Mouse (Mus musculus) kidney, postnatal 0 days (tissue): ENCODE results near the gene Fam107b. TPM values are rescaled to one million over a fixed set of nuclear protein-coding genes. Genes with fewer than 3 reads are reported as not detected.

Experiments
- ATAC-seq: fragments of 200-750 bp; cut with Nextera tagmentation; replicated peaks from 2 replicates; pipeline ENCODE4 v1.8.0; 2017; ENCODE audit warnings: low read depth, moderate number of reproducible peaks, moderate TSS enrichment, moderate library complexity; ENCODE audit not compliant: low FRiP score
- DNase-seq: peaks from one replicate; pipeline ENCODE4 v3.0.0-alpha.2; 2016; ENCODE audit warnings: low spot score
- H3K27ac ChIP-seq: fragments of 300-500 bp; sonication (generic); 2 replicates; pipeline ENCODE4 v1.5.1; 2014; ENCODE audit warnings: mild to moderate bottlenecking
- H3K27me3 ChIP-seq: fragments of 300-500 bp; sonication (generic); 2 replicates; pipeline ENCODE4 v1.6.1; 2014; ENCODE audit warnings: low read length, mixed read lengths; ENCODE audit not compliant: insufficient read depth
- H3K36me3 ChIP-seq: fragments of 300-500 bp; sonication (generic); 2 replicates; pipeline ENCODE4 v1.6.1; 2014; ENCODE audit warnings: low read length, mixed read lengths; ENCODE audit not compliant: insufficient read depth
- H3K4me1 ChIP-seq: fragments of 300-500 bp; sonication (generic); replicated peaks from 2 replicates; pipeline ENCODE4 v1.6.1; 2014; ENCODE audit warnings: antibody characterized with exemption, low read length, mixed read lengths; ENCODE audit not compliant: insufficient read depth
- H3K4me2 ChIP-seq: fragments of 300-500 bp; sonication (generic); 2 replicates; pipeline ENCODE4 v1.6.1; 2014; ENCODE audit warnings: mild to moderate bottlenecking, low read length, moderate library complexity, mixed read lengths
- H3K4me3 ChIP-seq: fragments of 300-500 bp; sonication (generic); replicated peaks from 2 replicates; pipeline ENCODE4 v1.5.1; 2014; ENCODE audit warnings: low read depth, low read length
- H3K9ac ChIP-seq: fragments of 300-500 bp; sonication (generic); 2 replicates; pipeline ENCODE4 v1.6.1; 2014; ENCODE audit warnings: low read depth, low read length
- H3K9me3 ChIP-seq: fragments of 300-500 bp; sonication (generic); replicated peaks from 2 replicates; pipeline ENCODE4 v1.6.1; 2016; ENCODE audit warnings: low read length, inconsistent platforms, mixed read lengths
- CTCF ChIP-seq: IDR thresholded peaks from 2 replicates; pipeline ENCODE4 v1.5.1; 2016; ENCODE audit warnings: antibody characterized with exemption, low read depth, mild to moderate bottlenecking, moderate library complexity
- WGBS: fragments of 180-500 bp; shearing (Covaris S2); extraction: QIAGEN DNeasy Blood & Tissue Kit; methylation state at CpG from one replicate; pipeline ENCODE4 v1.1.7; 2014; 5-methylcytosine and 5-hydroxymethylcytosine counted together
- polyA plus RNA-seq: library from polyadenylated mRNA; unstranded; fragments of >200 nt; fragmentation: Nextera tagmentation; extraction: Ambion mirVana; gene quantifications from 2 replicates; pipeline ENCODE4 v1.2.1, GENCODE M21; 2015

The Fam107b gene
- polyA plus RNA-seq, 1 experiment from 2014 or later: 62.6 TPM

DNA sequence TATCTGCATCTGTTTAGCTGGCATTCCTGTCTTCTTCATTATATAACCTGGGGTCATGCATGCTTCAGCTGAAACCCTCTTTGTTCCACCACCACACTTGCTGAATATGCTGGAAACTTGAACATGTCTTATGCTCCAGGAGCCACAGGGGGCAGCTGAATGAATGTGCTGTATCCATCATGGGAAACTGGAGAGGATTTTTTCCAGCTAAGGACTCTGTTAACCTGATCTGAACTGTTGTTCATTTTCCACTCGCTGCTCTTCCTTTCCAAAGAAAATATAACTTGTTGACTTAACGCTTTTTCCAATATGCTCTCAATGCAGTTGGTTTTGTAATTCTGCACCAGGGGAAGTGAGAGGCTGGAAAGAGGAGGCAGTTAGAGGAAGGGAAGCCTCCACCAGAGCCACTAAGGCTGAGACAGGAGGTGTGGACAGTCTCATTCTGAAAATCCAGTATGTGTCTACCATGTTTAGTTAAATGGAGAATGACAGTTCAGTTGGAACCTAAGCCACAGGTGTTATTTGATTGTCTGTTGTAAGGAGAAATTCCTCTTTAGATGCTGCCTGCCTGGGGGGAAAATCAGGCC, 9.1 kb downstream of the Fam107b start:
- Histone ChIP-seq H3K4me1 (no peaks in the 10 kb centered on the region), H3K4me2 (no peak overlapping the region), H3K9ac (no peak overlapping the region), H3K36me3 (no peaks in the 10 kb centered on the region), H3K27me3 (no peaks in the 10 kb centered on the region), H3K4me3 (no peak overlapping the region), H3K27ac (no peak overlapping the region), H3K9me3 (no peaks in the 10 kb centered on the region)
- peak; percentile 51 for TF ChIP-seq CTCF
- no peak for ATAC-seq
- peak; percentile 67 for DNase-seq
- 31% methylated on average over 2 of the region's 2 CpGs for WGBS

- DNase-seq (no peak), ATAC-seq (no peak)
- no peak overlapping the region for H3K9ac ChIP-seq
- no peak overlapping the region for H3K4me2 ChIP-seq
- 63% methylated on average over 2 of the region's 2 CpGs for WGBS
- no peaks in the 10 kb centered on the region for H3K27me3 ChIP-seq
- H3K4me3 ChIP-seq: no peak overlapping the region
- no peaks in the 10 kb centered on the region for H3K4me1 ChIP-seq
- TF ChIP-seq CTCF: no peak
- no peaks in the 10 kb centered on the region for H3K9me3 ChIP-seq
- H3K27ac ChIP-seq: no peak overlapping the region
- H3K36me3 ChIP-seq: no peaks in the 10 kb centered on the region
These were observed 12.5 kb downstream of the Fam107b start for GRCm38 (mm10) chr2:3582830-3583229.

DNA sequence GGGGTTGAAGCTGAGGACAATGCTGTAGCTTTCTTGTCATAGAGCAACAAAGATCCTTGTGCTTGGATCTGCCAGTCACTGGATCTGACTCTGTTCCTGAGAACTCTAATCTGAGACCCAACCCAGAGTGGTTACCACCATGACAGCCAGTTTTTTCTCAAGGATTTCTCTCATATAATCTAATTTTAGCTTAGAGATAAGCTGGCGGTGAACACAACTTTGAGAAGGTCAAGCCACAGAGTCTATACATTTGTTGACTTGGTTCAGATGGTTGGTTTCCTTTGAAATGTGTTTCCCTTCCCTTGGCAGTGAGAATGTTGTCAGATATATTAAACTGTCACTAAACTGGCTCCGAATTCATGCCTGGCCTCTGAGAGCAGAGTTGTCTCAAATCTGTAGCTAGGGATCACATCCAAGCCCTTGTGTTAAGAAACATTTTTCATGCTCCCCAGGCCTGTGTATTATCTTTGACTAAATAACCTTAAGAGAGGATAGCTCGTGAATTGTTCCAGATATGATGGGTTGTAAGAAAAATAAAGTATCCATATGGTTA, 15.0 kb downstream of the Fam107b start:
- H3K27ac ChIP-seq: no peak overlapping the region; the same call in 1 of the 2 replicates
- no peak overlapping the region for H3K4me2 ChIP-seq
- ATAC-seq (no peak), DNase-seq (peak; percentile 74)
- H3K4me3 ChIP-seq: no peak overlapping the region
- no peaks in the 10 kb centered on the region for H3K27me3 ChIP-seq
- no peaks in the 10 kb centered on the region for H3K4me1 ChIP-seq
- 51% methylated on average over 3 of the region's 3 CpGs for WGBS
- no peak for TF ChIP-seq CTCF
- H3K9me3 ChIP-seq: no peaks in the 10 kb centered on the region
- no peaks in the 10 kb centered on the region for H3K36me3 ChIP-seq
- H3K9ac ChIP-seq: no peak overlapping the region

DNA sequence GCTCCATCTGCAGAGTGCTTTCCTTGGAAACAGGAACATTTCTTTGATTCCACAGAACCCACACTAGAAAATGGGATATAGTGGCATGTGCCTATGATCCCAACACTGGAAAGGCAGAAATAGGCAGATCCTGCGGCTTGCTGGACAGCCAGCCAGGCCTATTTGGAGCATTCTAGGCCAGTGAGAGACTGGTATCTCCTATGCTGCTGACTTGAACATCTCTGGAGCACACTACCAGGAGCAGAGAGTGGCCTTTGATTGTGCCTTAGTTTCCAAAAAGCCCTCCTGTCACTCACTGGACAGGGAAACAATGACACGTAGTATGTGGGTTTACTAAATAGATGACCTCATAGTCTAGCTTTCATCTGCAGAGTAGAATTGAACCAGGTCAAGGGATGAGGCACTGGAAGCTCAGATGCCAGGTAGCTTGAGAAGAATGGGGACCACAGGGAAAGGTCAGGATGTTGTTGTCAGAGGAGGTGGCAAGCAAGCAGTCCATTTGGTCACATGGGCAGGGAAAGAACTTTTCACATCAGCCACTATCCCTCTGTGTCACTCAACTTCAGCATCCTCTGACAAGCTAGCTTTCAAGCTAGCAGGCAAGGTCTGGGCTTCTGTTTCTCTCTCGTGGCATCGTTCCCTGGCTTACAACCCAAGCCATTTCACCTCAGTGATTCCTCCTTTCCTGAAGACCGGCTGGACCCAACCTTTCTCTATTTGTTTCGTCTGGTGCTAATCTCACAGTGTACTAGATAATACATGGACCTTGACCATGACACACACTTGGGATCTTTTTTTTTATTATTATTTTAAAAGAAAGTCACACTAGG, 20.0 kb downstream of the Fam107b start:
- ATAC-seq: no peak
- WGBS: 92% methylated on average over 6 of the region's 6 CpGs
- no peak overlapping the region for H3K9ac ChIP-seq
- H3K27me3 ChIP-seq: no peaks in the 10 kb centered on the region
- H3K4me2 ChIP-seq: no peak overlapping the region
- no peak overlapping the region for H3K27ac ChIP-seq
- no peaks in the 10 kb centered on the region for H3K4me1 ChIP-seq
- no peak overlapping the region for H3K4me3 ChIP-seq
- no peak for TF ChIP-seq CTCF
- H3K9me3 ChIP-seq: no peaks in the 10 kb centered on the region
- no peak for DNase-seq
- no peaks in the 10 kb centered on the region for H3K36me3 ChIP-seq

DNA sequence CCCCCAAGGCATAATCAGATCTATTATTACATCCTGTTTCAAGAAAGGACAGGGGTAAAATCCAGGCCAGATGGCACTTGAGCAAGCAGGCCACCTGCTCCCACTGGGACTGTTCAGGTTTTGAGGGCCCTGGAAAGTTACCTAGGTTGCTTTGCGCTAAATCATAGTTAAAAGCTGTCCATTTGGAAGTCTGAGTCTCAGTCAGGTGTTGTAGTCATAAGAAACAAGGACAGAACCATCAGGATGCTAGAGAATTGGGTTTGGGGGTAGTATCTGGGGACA, 20.6 kb downstream of the Fam107b start:
- no peak for ATAC-seq
- TF ChIP-seq CTCF: no peak
- Histone ChIP-seq H3K27me3 (no peaks in the 10 kb centered on the region), H3K9ac (no peak overlapping the region), H3K4me2 (no peak overlapping the region), H3K9me3 (no peaks in the 10 kb centered on the region), H3K27ac (no peak overlapping the region), H3K4me3 (no peak overlapping the region), H3K36me3 (no peaks in the 10 kb centered on the region), H3K4me1 (no peaks in the 10 kb centered on the region)
- no peak for DNase-seq
- WGBS: 97% methylated on average over 1 of the region's 1 CpGs

GRCm38 (mm10) chr2:3594663-3595318, 24.5 kb downstream of the Fam107b start:
- Histone ChIP-seq H3K9me3 (no peaks in the 10 kb centered on the region), H3K4me3 (no peak overlapping the region), H3K27ac (no peak overlapping the region), H3K9ac (no peak overlapping the region), H3K4me1 (no peaks in the 10 kb centered on the region), H3K4me2 (no peak overlapping the region), H3K27me3 (no peaks in the 10 kb centered on the region), H3K36me3 (no peaks in the 10 kb centered on the region)
- DNase-seq (no peak), ATAC-seq (no peak)
- WGBS: 65% methylated on average over 2 of the region's 2 CpGs
- no peak for TF ChIP-seq CTCF
